Mouse (Mus musculus) embryonic fibroblast, embryonic 13.5 days (primary cell): ENCODE data around the gene Tcp11l2.

ENCODE experiments used
- CTCF ChIP-seq: IDR thresholded peaks from 2 replicates; pipeline ENCODE4 v1.5.1; 2011; ENCODE audit warnings: mild to moderate bottlenecking, control low read depth, low read length, moderate library complexity, borderline replicate concordance; ENCODE audit not compliant: insufficient read depth
- POLR2A ChIP-seq: IDR thresholded peaks from 2 replicates; pipeline ENCODE4 v1.6.1; 2011; ENCODE audit warnings: low read depth, mild to moderate bottlenecking, control low read depth, low read length, moderate library complexity

GRCm38 (mm10) chr10:84600136-84600535, 23.7 kb downstream of the Tcp11l2 start:
- no peak for TF ChIP-seq POLR2A
- no peak for TF ChIP-seq CTCF
